Mouse (Mus musculus) urinary bladder, postnatal 25 days (tissue): ENCODE results near the gene Qsox2.

Experiments
- DNase-seq: peaks from one replicate; pipeline ENCODE4 v3.0.0; 2022; ENCODE audit warnings: low spot score

Qsox2 gene

GRCm38 (mm10) chr2:26237290-26237782, at the start of gene Qsox2:
TSS of gene Qsox2 (minus strand) at chr2:26237525.
- peak; percentile 95 for DNase-seq

GRCm38 (mm10) chr2:26286391-26286790, 49.1 kb upstream of the Qsox2 start:
- DNase-seq, result no peak

- no peak for DNase-seq
Measured at GRCm38 (mm10) chr2:26285804-26286203, 48.5 kb upstream of the Qsox2 start.

GRCm38 (mm10) chr2:26280594-26280993, 43.3 kb upstream of the Qsox2 start:
- DNase-seq, result no peak

- no peak for DNase-seq
Measured at GRCm38 (mm10) chr2:26279712-26280111, 42.4 kb upstream of the Qsox2 start.

- DNase-seq, result peak; percentile 55
Measured at GRCm38 (mm10) chr2:26273611-26274010, 36.3 kb upstream of the Qsox2 start.

GRCm38 (mm10) chr2:26268216-26268615, 30.9 kb upstream of the Qsox2 start:
- DNase-seq, result no peak

GRCm38 (mm10) chr2:26266066-26266742, 28.9 kb upstream of the Qsox2 start:
- DNase-seq, result no peak

- no peak for DNase-seq
Measured at GRCm38 (mm10) chr2:26265095-26265494, 27.8 kb upstream of the Qsox2 start.

- no peak for DNase-seq
Measured at GRCm38 (mm10) chr2:26264646-26265045, 27.3 kb upstream of the Qsox2 start.

- no peak for DNase-seq
Measured at GRCm38 (mm10) chr2:26257315-26258096, 20.2 kb upstream of the Qsox2 start.

- no peak for DNase-seq
Measured at GRCm38 (mm10) chr2:26254816-26255215, 17.5 kb upstream of the Qsox2 start.

GRCm38 (mm10) chr2:26252514-26253206, 15.3 kb upstream of the Qsox2 start:
- DNase-seq, result no peak

GRCm38 (mm10) chr2:26247531-26247930, 10.2 kb upstream of the Qsox2 start:
- no peak for DNase-seq

GRCm38 (mm10) chr2:26240841-26241240, 3.5 kb upstream of the Qsox2 start:
- DNase-seq, result no peak

GRCm38 (mm10) chr2:26240330-26240729, 3.0 kb upstream of the Qsox2 start:
- DNase-seq, result no peak

- DNase-seq, result no peak
Measured at GRCm38 (mm10) chr2:26236681-26237289, 540 bp downstream of the Qsox2 start.

- no peak for DNase-seq
Measured at GRCm38 (mm10) chr2:26234771-26235170, 2.6 kb downstream of the Qsox2 start.

GRCm38 (mm10) chr2:26234253-26234652, 3.1 kb downstream of the Qsox2 start:
- DNase-seq, result no peak

- no peak for DNase-seq
Measured at GRCm38 (mm10) chr2:26231366-26231765, 6.0 kb downstream of the Qsox2 start.

GRCm38 (mm10) chr2:26230253-26230652, 7.1 kb downstream of the Qsox2 start:
- no peak for DNase-seq

- DNase-seq, result no peak
Measured at GRCm38 (mm10) chr2:26227788-26228187, 9.5 kb downstream of the Qsox2 start.
